Mouse (Mus musculus): Measurements from ENCODE around the gene Apod.

Apod gene

DNA sequence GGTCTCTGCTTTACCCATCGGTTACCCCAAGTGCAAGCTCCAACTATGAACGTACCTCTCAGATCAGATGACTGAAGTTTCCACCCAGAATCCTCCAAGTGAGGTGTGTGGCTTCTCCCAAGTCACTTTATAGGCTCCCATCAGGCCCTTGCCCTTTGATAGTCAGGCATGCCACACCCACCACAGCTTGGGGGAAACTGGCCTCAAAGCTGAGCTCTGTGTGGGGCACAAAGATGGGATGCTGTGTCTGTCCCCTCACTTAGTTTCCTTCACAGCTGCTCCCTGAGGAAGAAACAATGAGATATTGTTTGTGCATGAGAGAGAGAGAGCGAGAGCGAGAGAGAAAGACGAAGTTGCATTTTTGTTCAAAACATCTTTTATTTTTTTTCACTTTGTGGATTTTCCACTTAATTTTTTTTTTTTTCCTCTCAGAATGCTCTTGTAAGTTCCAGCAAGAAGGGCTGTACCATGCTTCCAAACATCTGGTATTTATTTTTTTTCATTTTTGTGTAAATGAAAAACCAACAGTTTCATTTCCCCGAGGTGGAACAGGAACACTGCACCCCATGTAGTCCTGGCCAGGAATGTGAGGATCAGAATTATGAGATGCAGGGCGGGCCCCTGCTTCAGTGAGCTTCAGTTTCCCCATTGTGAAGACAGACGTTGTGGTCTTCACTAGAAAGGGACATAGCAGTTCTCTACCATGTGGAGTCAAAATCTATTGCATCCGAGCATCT, at the start of gene Apod:
Gene Apod (minus strand): TSS at position 312 of the 737 bp plus-strand sequence.
- no peak for DNase-seq

DNA sequence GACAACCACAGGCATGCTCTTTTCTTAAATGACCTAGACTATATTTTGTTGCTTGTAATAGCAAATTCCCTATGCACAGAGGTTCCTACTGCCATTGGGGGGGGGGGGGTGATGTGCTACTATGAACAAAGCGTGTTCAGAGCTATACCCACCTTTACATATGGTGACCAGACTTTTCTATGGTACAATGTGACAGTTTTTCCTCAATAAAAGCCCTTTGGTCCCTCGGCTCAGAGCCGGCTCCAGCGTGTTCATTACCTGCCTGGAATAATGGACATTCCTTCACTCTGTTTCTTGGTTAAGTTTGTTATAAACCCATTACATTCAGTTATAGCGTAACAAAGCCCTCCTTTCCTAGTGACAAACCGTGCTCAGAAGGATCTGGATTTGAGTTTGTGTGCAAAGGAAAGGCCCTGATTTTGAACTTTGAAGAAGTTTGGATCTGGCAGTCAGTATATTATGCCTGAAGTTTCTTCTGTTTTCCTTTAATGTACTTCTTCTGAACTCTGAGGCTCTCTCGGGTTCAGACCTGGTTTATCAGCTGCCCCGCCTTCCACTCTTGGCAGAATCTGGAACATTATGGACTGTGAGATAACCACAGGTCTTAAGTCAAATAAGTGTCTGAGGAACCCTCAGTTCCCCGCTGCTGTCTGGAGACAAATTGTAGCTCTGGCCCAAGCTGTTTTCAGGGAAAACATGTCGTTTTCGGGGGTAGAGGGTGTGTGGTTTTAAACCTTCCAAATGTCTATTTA, 49.3 kb upstream of the Apod start:
- no peak for DNase-seq

DNA sequence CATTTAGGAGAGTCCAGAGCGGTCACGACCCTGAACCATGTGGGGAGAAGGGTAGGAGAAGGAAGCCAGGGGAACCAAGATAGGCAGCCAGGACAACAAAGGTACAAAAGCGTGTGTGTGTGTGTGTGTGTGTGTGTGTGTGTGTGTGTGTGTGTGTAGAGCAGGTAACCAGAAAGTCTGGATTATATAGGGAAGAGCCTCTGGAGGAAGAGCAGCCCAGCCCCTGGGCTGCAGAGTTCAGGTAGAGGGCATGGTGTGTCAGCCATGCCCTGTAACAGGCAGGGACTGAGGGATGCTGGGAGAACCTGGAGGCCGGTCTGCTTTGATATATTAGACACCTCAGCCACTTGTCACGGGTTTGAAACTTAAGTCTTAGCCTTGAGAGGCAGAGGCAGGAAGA, 44.9 kb upstream of the Apod start:
- no peak for DNase-seq

DNA sequence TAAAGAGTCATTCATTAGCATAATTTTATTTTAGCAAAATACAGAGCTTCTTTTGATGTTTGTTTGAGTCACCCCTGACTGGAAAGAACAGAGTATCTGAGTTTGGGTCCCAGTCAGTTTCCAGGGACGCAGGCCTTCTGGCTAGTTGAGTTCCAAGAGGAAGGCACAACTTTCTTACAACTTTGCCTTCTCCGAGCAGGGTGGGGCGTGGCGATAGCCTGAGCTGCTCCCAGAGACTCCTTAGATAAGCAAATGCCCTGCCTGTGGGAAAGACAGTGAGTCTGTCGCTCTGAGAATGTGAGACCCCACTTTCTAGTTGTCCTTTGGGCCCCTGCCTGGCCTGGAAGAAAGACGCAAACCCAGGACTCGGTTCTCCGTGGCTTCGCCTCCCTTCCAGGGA, 44.4 kb upstream of the Apod start:
- DNase-seq, result no peak

DNA sequence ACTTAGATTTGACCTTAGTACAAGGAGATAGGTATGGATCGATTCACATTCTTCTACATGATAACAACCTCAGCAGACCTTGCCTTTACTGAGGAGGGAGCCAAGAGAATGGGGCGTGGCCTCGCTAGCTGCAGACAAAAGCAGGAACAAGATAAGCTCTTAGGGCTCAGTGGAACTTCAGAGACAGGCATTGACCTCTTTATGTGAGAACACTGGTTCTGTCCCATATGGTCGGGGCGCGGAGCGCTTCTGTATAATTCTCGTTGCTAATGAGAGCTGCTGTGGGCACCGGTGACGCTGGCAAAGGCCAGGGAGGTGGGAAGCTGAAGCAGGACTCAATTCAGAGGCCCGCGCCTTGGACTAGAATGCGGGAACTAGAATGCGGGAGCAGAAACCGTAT, 44.0 kb upstream of the Apod start:
- DNase-seq, result no peak

DNA sequence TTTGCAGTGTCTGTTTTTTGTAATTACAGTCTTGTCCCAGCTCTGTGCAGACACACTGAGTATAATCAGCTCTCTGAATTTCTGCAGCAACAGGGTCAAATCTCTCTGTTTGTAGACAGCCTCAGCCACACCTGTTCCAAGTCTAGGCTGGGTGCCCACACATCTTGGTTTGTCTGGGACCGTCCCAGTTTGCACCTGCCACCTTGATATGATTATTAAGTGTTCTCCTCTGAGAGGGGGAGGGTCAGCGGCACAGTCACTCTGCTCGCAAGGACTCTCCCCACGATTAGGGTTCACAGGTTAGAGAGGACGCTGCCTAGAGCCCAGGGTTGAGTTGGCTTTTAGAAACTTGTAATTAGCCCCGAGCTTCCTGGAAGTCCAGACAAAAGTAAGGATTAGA, 41.3 kb upstream of the Apod start:
- DNase-seq, result no peak

DNA sequence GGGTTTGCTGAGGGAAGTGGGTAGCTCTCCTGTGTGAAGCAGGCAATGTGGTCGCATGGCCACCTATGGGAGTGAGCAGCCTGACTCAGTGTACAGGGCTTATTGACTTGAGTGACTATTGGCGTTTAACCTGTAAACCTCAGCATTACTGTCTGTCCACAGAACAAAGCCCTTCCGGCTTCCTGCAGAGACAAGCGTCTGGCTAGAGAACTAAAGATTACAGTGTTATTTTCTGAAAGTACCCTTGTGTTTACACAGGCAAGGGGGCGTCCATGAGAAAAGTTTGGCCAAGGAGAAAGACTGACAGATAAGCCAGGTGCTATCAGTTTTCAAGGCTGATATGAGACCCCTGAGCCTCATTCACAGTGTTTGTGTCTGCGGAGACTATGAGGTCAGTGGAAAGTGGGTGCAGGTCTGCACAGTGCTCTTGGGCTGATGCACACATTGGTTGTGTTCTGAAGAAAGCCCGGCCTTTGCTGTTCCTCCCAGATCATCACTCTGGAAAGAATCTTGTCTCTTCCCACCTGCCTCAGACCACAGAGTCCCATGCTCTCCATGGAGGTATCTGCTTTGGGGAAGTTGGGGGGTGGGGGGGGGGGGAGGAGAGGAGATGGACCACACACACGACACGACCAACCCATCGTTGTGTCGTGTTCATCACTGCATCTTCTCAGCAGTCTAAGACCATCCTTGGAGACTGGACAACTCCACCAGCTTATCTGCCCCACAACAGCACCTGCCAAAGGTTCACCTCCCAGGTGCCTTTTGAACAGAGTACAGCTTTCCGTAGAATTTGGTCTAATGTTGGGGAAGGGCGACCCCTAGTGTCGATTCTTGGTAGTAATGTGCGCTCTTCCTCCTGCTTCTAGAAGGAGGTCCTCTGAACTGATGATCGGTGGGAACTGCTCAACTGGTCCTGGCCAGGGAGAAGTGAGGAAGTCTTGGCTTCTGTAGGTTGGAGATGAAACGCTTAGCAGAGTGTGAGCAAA, 40.0 kb upstream of the Apod start:
- DNase-seq, result peak; percentile 66 to 77

DNA sequence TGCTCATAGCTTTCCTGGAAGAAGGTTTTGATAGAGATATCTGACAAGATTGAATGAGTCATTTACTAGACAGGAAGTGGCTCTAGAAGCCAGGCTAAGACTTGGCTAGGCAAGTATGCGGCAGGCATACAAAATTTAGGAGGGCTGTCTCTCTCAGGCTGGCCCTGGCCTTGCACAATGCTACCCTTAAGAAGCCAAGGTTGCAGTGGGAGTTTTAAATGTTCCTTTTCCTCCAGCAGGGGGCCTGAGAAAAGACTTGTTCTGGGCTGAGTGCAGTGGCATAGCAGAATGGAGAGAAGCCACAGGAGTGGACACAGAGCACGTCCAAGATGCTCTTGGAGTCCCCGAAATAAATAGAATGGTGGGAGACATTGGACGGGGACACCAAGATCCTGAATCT, 38.4 kb upstream of the Apod start:
- peak in 1 of 2 experiments; percentile 28 for DNase-seq

DNA sequence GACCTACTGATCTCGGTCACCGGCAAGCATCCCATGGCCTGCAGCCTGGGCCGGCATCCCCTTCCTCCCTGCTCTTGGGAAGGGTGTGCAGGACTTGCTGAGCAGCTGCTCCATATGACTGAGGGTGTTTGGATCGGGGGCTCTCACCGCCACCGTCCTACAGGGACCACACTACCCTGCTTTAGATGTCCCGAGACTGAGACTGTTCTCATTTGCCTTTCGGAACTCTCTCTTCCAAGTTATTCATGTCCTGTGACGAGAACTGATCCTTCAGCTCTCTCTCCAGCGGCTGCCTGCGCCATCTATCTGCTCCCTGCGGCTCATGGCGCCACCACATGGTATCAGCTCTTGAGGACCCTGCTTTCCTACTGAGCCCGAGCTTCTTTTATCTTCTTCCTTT, 33.0 kb upstream of the Apod start:
- peak; percentile 72 to 77 for DNase-seq

DNA sequence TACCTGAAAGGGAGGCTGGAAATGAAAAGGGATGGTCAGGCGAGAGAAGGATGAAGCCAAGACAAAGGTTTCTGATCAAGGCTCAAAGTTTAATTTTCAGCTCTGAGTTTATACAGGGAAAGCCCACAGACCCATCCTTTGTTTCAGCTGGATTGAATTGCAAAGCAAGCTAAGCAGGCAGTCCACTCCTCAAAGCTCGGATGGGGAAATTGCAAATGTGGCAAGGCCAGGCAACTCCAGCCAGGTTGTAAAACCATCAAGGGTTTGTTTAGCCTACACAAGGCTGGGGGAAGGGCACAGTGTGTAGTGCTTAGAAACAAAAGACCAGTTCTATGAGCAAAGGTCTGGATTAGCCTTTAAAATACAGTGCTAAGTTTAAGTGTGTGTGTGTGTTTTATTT, 28.4 kb upstream of the Apod start:
- DNase-seq, result no peak

DNA sequence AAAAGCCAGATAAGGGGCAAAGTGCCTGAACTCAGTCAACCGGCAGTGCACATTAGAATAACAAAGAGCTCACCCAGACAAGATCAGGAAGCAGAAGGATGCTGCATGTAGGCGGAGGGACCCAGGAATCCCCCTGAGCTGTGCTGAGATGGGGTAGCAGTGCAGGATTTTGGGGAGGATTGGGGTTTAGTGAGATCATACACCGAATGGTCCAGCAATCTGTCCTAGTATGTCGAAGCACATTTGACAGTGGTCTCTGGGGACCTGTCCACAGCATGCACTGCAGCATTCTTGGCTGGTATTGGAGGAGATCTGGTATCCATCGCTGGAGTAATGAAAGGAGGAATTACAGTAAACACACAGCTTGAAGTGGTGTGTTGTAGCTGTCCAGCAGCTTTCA, 27.9 kb upstream of the Apod start:
- DNase-seq, result no peak

DNA sequence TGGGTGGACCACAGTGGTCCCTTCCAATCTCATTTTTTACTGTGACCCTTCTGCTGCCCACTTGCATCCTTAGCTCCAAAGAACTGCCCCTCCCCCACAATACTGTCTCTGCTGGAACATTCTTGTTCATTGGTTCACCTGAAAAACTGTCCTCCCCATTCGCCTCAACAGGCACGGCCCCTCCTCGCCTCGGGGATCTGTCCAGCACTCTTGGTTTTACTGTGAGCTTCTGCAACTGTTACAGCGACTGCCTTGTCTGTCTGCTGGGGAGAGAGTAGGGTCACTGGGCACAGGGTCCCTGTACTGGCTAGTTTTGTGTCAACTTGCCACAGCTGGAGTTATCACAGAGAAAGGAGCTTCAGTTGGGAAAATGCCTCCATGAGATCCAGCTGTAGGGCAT, 24.7 kb upstream of the Apod start:
- no peak for DNase-seq

DNA sequence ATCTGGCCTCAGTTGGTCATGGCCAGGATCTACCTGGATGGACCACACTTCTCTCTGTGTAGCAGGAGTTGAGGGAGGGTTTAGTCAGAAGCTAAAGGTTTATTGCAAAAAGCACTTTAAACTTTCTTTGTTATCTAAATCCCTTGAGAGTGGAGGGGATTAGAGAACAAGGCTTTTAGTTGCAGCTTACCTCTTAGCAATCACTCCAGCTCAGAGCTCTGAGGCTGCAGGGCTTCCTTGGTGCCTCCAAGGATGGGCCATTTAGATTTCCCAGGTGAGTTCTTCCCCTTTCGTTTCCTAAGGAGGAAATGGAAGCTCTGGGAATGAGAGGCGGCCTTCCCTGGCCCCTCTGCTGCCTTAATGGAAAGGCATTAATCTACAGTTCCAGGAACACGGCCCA, 23.3 kb upstream of the Apod start:
- no peak for DNase-seq

DNA sequence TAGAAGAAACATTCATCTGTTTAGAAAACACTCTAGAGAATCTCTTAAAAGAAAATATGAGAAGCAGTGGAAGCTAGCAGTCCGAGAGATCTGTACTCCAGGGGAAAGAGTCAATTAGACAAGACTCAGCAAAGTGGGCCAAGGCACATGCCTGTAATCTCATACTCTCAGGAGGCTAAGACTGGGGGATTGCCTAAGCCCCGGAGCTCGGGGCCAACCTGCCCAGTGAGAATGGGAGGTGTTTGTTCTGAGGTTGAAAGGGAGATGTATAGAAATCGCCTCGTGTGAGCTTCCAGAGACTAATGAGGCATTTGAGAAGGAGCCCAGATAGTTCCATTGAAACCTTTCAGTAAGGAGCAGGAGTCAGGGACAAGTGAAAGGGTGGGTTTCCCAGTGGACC, 20.2 kb upstream of the Apod start:
- DNase-seq, result no peak

DNA sequence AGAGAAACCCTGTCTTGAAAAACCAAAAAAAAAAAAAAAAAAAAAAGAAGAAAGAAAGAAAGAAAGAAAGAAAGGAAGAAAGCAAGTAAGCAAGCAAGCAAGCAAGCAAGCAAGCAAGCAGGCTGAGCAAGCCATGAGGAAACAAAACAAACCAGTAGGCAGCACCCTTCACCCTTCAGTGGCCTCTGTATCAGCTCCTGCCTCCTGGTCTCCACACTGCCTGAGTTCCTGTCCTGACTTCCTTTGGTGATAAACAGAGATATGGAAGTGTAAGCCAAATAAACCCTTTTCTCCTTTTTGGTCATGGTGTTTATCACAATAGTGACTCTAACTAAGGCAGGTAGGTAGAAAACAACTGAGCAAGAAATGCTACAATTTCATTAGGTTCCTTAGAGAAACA, 18.0 kb upstream of the Apod start:
- no peak for DNase-seq

DNA sequence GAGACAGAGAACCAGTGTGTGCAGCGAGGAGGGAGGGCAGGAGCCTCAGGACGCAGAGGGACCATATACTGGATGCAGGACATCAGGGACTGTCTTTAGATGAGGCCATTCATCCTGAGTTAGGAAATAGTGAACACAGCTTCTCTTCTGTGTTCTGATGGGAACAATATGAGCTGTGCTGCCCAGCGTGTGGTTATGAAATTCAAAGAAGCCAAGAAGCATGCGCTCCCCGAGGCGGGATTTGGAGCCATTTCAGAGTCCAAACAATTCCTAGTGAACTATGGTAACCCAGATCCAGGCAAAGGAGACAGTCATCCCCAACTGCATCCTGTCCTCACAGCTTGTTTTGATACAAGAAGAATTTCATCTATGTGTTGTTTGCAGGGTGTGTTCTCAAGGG, 16.4 kb upstream of the Apod start:
- DNase-seq, result peak; percentile 29 to 56

DNA sequence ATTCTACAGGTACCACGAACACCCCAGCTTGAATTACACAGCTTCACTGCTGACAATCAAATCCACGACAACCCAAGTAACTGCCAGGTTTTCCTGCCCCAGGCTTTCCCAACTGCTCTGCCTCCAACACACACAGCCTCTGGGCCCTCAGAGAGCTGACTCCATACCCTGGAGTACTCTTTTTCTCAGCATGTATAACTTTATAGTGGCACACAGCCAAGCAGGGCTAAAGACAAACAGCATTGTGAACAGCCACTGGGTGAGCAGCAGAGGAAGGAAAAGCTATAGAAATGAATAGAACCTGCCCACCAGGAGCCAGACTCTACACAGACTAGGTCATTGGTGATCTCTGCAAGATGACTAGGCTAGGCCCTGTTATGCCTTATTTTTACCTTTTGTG, 15.1 kb upstream of the Apod start:
- no peak for DNase-seq

DNA sequence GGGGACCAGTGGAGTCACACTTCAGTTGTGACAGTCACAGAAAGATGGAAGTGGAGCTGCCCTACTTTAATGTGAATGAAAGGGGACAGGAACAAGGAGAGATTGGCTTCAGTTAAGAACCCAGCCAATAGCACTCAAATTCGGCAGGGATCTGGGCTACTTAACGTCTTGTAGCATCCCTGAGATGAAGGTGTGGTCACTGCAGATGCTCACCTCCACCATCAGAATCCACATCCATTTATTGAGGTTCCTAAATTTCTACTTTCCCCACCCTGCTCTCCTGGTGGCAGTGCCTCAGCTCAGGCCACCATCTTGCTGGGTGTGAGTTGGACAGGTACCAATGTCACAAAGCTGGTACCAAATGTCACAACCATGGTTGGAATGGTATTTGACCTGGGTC, 13.3 kb upstream of the Apod start:
- DNase-seq, result no peak

DNA sequence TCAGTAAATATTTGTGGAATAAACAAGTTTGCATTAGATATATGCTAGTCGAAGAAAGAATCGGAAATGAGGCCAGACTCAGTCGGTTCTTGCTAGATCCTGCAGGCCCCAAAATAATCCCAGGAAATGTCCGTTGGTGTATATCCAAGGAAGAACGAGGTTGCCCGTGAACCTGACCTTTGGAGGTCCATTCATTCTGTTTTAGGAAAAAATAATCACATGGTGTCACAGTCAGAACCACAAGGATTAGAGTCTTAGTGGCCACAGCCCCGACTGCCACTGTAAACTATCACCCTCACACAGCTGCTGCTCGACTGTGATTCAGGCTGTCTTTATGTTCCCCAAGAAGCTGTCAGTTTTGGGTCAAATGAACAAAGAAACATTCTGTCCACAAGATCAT, 12.8 kb upstream of the Apod start:
- DNase-seq, result no peak

DNA sequence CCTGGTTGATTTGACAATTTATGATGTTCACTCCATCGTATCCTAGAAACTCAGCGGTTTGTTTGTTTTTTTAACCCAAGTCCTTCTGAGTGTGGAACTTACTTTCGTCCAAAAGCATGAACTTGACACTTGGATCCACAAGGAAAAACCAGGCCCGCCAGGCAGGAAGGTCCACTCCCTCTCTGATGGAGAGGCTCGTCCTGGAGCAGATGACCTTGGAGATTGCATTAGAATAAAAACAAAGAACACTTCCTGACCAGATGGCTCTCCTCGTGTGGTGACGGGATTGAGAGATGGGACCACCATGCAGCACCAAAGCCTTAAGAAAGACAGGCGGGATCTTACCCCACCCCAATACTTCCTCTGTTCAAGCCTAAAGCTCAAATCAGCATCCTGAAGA, 12.1 kb upstream of the Apod start:
- DNase-seq, result peak; percentile 35 to 81

DNA sequence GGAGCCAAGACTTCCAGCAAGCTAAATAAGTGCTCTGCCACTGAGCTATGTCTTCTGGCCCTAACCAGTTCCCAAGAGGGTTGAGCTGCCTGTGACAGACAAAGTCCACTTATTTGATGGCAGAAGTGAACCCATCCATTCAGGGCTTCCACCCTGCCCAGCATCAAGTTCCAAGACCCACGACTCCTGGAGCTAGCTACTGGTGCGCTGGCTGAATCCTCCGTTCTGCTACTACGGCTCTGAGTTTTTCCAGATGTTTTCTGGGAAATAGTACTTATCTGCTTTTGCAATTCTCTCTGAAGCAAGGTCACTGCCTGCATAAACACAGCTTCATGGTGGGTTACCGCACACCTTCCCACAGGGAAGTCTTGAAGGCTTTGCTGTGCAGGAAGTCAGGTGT, 11.4 kb upstream of the Apod start:
- no peak for DNase-seq

DNA sequence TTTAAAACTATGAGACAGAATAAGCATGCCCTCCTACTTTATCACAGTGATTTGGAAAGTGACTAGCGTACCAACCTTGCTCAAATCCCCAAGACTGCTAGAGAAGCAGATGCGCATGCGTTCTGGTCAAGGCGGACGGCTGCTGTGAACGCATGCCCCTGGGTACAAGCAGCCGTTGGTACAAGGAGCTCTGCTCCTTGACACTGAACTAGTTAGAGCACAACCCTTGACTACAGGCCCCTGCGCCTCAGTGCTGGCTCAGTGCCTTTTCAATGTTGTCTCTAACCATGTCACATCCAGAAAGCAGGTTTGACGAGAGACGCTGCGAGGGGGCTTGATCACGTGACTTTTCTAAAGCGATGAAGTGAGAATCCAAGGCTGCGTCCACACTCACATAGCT, 10.5 kb upstream of the Apod start:
- DNase-seq, result no peak

DNA sequence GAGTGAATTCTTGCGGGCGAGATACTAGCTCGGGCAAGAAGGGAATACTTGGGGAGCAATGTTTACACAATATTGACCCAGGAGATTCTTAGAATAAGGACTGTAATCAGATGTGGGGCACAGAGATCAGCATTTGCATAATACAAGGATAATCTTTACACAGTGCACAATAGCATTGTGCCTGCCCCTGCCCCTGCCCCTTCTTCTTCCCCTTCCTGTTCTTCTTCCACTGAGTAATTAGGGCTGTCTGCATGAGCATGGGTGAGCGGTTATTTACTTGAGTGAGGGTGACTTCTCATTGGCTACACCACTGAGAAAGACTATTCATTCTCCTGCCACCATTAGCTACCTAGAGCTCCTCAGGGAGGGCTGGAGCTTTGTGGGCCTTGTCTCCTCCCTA, 6.9 kb upstream of the Apod start:
- DNase-seq, result no peak

DNA sequence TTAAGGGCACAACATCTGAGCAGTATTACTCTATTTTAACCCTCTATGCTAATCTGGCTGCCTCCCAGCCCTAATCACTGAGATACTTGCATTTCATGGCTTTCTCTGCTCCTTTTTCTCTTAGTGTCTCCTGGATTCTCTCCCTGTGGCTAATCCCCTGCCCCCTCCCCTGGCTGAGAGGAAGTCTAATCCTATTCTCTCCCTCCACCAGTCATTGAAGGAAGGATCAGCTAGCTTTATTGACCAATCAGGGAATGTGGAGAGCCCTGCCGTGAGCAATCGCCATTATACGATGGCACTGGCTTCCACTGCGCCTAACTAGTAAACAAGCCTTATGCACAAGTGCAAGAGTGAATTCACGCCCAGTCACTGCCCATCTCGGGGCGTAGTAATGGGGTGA, 6.3 kb upstream of the Apod start:
- DNase-seq, result no peak

All from kidney, postnatal 25 days (tissue).